Mouse (Mus musculus) right cerebral cortex, postnatal 10 days (tissue): Measurements from ENCODE around the gene Scn2b.

Source experiments
- DNase-seq, 2 experiments: peaks; one replicate each; pipeline ENCODE4 v3.0.0; 2021; ENCODE audit warnings: low spot score in 2 of 2

Gene Scn2b

DNA sequence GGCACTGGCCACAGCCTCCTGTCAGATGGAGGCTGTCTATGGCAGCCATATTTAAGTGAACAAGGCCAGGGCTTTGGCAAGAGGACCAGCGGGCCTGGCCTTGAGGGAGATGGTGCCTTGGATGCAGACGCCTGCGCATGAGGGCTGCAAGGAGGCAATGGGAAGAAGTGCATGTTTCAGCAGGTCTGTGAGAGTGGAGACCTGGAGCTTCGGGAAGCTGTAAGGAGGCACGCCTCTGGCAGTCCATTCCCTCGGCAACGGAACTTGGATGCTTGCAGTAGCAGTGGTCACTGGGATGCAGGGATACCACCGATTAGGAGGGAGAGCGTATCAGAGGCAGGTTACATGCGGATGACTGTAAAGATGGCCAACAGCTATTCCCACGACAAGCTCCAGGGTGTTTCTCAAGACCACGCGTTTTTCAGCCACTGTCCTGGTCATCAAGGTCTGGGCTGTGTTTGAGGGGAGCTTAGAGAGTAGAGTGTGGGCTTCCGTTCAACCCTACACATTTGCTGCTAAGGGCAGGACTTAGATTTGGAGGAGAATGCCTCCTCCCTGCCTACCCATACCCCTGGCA lies 2.5 kb downstream of the Scn2b start:
- DNase-seq, result peak in 1 of 2 experiments; percentile 25

- peak in 1 of 2 experiments; percentile 21 for DNase-seq
These were observed 3.0 kb downstream of the Scn2b start for GRCm38 (mm10) chr9:45120567-45120966.

DNA sequence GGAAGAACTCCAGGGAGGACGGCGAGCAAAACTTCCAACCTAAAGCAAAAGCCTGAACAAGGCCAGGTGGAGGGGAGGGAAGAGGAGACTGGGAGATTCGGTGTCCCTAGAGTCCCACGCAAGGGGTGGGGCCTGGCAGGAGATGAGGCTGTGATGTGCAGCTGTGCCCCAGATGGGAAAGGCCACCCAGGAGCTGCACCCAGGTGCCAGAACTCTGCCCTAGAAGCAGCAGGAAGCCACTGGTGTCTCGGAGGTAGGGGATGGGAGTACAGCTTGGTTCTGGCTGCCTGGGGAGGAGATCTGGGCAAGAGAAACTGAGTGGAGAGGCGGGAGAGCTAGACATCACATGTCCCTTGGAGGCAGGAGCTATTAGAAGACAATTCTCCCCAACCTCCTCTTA lies 3.4 kb downstream of the Scn2b start:
- peak in 1 of 2 experiments; percentile 39 for DNase-seq

GRCm38 (mm10) chr9:45121769-45122168 lies 4.2 kb downstream of the Scn2b start:
- DNase-seq, result peak; percentile 87 to 89

DNA sequence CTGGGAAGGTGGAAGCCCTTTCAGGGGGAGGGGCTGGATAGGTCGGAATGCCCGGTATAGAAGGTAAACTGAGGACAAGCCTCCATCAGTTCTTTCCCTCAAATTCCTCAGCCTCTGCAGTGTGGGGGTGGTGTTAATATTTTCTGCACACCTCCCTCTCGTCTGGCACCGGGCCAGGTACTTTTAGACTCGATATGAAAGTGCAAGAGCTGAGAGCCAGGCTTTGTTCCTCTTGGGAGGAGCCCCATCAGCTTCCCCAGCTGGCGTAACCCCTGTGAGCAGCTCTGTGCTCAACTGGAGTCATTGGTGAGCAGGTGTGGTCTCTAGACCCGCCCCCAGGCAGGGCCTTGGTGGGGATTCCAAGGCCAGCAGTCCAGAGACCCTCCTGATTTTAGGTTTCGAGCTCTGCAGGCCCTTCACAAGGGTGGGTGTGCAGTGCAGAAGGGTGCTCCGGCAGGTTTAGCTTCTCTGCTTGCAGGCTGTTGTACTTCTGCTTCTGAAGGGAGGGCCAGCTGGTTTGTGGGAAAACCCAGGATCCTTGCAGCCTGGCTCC lies 4.7 kb downstream of the Scn2b start:
- DNase-seq, result peak; percentile 84 to 87

DNA sequence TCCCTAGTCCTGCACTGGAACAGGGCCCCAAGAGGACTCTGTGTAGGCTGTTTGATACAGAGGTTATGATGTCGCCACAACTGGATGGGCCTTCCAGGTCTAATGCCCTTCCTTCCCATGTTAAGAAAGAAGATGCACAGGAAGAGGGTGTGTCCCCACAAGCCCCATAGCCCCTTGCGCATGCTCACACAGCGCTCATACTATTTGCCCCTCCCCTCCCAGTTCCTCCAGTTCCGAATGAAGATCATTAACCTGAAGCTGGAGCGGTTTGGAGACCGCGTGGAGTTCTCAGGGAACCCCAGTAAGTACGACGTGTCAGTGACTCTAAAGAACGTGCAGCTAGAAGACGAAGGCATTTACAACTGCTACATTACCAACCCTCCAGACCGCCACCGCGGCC lies 7.6 kb downstream of the Scn2b start:
- DNase-seq, result no peak

DNA sequence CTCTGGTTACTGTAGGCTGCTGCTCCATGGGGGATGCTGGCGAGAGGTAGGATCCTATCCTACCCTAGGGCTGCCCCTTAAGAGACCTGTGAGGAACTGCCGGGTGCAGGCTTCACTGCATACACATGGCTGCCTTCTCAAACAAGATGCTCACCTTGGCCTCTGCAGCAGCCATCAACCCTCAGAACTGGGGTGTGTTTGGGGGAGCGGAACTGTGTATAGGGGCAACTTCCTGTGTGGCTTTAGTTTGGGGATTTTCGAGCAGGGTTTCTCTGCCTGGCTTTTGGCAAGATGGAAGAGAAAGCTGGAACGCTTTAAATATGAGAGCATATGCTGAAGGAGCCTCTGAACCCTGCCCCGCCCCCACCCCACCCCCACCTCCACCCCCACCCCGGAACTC lies 9.4 kb downstream of the Scn2b start:
- no peak for DNase-seq

- no peak for DNase-seq
These were observed 12.5 kb downstream of the Scn2b start for GRCm38 (mm10) chr9:45130119-45130518.

DNA sequence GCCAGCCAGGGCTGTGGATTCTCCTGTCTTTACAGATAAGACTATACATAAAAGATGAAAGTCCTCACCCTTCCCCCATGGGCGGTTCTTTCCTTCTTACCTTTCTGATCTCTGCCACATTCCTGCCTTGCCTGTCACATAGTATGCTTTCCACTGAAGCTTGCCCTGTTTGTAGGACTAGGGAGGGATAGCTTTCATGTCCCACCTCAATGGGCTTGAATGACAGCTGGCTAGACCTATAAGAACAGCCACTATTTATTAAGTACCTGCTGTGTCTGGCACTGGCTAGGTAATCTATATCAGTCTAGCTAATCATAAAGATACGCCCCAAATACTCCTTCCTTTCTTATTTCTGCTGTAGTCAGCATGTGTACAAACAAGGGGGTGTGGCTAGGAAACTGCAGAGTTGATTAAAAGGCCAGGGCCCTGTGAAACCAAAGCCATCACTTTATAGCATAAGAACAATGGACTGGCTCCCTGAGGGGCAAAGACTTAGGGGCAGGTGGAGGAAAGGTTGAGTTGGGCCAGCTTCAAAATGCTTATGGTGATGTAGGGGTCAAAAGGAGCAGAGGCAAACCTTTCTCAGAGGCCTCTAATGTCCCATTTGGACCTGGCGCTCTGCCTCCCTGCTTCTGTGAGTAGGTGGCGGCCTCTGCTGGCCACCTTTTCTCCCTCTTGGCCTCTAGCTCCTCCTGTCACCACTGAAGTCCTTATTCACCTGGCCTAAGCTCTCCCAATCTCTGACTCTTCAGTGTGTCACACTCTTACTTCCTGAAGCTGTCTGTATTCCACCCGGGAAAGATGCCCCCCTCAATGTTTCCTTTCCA lies 16.1 kb downstream of the Scn2b start:
- DNase-seq, result peak in 1 of 2 experiments; percentile 49

DNA sequence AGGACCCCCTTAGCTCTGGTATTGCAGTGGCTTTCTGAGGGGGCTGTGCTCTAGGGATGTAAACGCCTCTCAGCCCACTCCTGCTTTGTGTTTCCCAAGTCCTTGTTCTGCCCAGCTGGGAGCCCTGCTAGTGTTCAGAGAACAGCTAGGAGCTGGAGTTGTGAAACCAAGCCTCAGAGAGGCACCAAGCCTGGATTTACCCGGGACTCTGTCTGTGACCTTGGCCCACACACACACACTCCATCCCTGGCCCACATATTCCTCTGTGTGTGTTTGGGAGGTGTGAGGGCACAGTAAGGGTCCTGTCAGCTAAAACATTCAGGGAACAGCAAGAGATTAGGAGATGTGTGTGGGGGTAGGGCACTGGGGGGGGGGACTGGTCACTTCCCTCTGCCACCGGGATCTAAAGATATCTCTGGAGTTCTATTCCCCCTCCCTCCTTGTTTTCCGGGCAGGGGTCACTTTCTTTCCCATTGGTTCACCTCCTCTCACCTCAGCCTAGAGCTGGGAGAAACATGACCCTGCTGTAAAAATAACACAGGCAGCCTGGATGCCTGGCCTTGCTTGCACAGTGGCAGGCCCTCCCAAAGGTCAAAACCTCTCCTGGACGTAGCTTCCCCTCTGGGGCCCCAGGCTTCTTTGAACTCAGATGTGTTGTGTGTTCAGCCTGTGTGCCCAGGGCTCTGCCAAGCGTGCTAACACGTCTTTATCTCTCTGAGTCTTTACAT lies 19.0 kb downstream of the Scn2b start:
- DNase-seq, result no peak

- peak in 1 of 2 experiments; percentile 63 for DNase-seq
These were observed 20.8 kb downstream of the Scn2b start, which contains the start of gene Scn4b for GRCm38 (mm10) chr9:45138191-45139032. TSS of gene Scn4b (plus strand) at chr9:45138395.

DNA sequence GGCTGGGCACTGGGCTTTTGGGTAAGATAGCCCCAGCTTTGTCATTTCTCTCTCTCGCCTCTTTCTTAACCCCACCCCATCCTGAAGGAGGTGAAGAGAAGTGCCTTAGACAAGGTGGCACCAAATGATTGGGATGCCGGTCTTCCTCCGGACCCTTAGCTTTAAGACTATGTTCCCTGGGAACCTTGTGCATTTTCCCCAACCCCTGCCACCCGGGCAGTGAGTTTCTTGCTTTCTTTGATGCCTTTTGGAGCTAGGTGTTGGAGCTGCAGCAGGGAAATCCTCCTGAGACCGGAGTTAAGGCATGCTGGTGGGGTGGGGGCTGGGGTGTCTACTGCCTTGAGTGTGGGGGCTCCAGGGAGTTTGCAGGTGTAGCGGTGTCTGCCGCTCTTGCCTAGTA lies 21.5 kb downstream of the Scn2b start:
- DNase-seq, result no peak

DNA sequence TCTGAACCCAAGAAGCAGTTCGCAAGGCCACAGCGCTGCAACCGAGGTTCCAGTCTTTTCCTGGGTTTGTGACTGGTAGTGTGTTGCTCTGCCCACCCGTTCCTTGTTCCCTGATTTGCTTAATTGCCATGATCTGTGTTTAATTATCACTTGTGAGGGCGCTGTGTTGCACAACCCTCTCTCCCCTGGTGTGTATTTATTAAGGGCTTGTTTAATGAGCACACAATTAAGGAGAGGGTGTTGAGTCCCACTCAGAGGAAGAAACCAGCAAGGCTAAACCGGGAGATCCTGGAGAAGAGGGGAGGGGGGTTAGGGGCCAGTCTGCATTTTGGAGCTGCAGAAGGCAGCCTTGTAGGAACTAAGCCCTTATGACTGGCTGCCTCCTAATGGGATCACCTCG lies 23.4 kb downstream of the Scn2b start:
- no peak for DNase-seq

GRCm38 (mm10) chr9:45142686-45143085 lies 25.1 kb downstream of the Scn2b start:
- DNase-seq, result no peak

GRCm38 (mm10) chr9:45145533-45146266 lies 28.1 kb downstream of the Scn2b start:
- DNase-seq, result no peak

DNA sequence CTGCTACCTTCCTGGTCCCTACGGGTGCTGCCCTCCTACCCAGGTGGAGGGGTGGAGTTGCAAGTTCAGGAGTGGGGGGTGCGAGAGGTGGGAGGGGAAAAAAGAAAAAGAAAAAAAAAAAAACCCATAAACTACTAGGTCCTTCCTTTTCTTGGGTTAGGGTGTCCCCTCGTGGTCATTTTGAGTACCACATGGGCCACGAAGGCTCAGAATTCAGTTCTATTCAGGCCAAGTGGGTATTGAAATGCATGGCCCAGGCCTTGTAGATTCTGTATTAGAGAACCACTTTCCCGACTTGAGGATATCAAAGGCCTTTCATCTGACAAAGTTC lies 28.6 kb downstream of the Scn2b start:
- DNase-seq, result peak; percentile 79 to 86

GRCm38 (mm10) chr9:45150933-45151332 lies 33.4 kb downstream of the Scn2b start:
- no peak for DNase-seq

- DNase-seq, result no peak
These were observed 35.8 kb downstream of the Scn2b start for GRCm38 (mm10) chr9:45153361-45153760.

DNA sequence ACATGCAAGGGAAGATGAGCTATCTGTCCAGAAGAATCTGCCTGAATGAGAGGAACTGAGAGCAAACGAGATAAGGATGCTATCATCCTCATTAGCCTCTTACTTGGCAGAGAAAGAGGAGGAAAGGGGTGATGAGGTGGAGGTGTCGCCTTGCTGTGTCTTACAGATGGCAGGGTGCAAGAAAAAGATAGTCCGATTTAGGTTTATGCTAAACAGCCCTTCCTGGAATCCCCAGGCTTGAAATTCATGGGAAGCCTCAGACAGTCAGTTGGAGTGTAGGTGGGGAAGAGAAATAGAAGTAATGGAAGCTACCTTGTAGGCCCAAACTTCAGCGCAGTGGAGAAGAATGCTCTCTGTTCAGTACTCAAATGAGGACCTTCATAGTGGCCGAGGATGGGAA lies 50.3 kb downstream of the Scn2b start:
- no peak for DNase-seq

DNA sequence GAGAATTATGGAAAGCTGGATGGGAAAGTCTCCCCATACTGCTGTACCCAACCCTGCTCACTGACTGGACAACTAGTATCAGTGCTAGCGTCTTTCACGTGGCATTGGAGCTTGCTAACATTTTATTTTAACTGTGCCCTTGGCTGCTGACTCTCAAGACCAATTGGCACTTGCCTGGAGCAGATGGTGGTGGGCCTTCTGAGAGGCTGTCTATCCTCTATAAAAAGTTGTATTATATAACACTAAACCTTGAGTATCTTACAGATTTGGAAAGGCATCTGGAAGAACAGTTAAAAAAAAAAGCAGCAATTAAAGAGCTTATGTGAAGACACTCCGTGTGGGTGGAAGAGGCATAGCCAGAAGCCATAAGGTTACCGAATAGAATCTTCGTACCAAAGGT lies 52.6 kb downstream of the Scn2b start:
- DNase-seq, result peak in 1 of 2 experiments; percentile 62

DNA sequence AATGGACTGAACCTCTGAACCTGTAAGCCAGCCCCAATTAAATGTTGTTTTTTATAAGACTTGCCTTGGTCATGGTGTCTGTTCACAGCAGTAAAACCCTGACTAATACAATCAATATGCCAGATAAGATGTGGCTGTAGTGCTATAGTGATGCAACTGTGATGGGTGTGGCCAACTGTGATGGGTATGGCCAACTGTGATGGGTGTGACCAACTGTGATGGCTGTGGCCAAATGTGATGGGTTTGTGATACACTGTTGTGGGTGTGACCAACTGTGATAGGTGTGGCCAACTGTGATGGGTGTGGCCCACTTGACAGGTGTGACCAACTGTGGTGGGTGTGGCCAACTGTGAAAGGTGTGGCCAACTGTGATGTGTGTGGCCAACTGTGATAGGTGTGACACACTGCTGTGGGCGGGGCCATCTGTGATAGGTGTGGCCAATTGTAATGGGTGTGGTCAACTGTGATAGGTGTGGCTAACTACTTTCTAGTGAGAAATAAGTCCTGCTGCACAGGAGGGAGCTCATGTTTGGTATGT lies 53.6 kb downstream of the Scn2b start:
- DNase-seq, result no peak
